Mouse (Mus musculus): ENCODE measurements at regions not wholly inside any gene's neighbourhood (a gene's known extent, or its start where the extent isn't known, plus 50 kb on each side); places are given as distances from the start of the nearest gene placed in this dataset.

- ATAC-seq (ENCODE audit: insufficient number of reproducible peaks, insufficient read depth, low FRiP score, low TSS enrichment) = no peak
- Histone ChIP-seq H3K4me3 (no peak overlapping the region), H3K27me3 (no peaks in the 10 kb centered on the region), H3K27ac (no peak overlapping the region), H3K36me3 (no peaks in the 10 kb centered on the region), H3K9ac (no peak overlapping the region), H3K9me3 (no peaks in the 10 kb centered on the region), H3K4me1 (no peaks in the 10 kb centered on the region), H3K4me2 (replicated peaks) (no peak overlapping the region)
- 88% methylated on average over 3 of the region's 3 CpGs for WGBS
These were observed 55.7 kb upstream of the Gdf10 start for GRCm38 (mm10) chr14:33867674-33868073.
